8 mouse cellular contexts compared by ENCODE assay signal in genomic region chr9:21955570-21956281, GRCm38 (mm10). TPM values are rescaled to one million over a fixed set of nuclear protein-coding genes. Genes with fewer than 3 reads are reported as not detected.
A peak's percentile ranks its signal among the peaks of the same experiment; 100 is the strongest.
DNase-seq lines count a peak whose midpoint lies in the region; ATAC-seq lines count a peak whose summit lies in the region.

Swsap1 (plus strand) TSS chr9:21955755.

- DNase-seq in B cell, adult 2 months, result peak; percentile 95 to 96
- DNase-seq in brain, adult 2 months (ENCODE audit: low read depth, low spot score), result peak; percentile 99
- peak; percentile 99 for DNase-seq in heart, embryonic 10.5 days (ENCODE audit: low spot score)
- peak; percentile 96 for DNase-seq in liver
- DNase-seq in spleen, postnatal 4 days (ENCODE audit: low spot score in 2 of 2), result peak; percentile 98 to 99

- peak within 1 kb of the TSS; percentile 73 for H3K4me3 ChIP-seq in heart, embryonic 10.5 days
- peak within 1 kb of the TSS; percentile 65 for H3K4me3 ChIP-seq in kidney, embryonic 15.5 days (replicated peaks)

- ATAC-seq in erythroblast, adult 5-6 weeks (replicated peaks; ENCODE audit: low FRiP score, poor library complexity, severe bottlenecking), result peak; percentile 89
- ATAC-seq in kidney, embryonic 15.5 days (replicated peaks; ENCODE audit: low FRiP score), result peak; percentile 98
- peak; percentile 94 for ATAC-seq in monocyte, adult 5-6 weeks (replicated peaks; ENCODE audit: insufficient number of reproducible peaks, low FRiP score, low TSS enrichment, poor library complexity, severe bottlenecking)

- H3K4me2 ChIP-seq in kidney, embryonic 15.5 days, result peak within 1 kb of the TSS; percentile 77

- H3K36me3 ChIP-seq in heart, embryonic 10.5 days, result peaks cover 24% of the 10 kb centered on the region
- peaks cover 13% of the 10 kb centered on the region for H3K36me3 ChIP-seq in kidney, embryonic 15.5 days

- H3K4me1 ChIP-seq in heart, embryonic 10.5 days, result peaks cover 14% of the 10 kb centered on the region
- H3K4me1 ChIP-seq in kidney, embryonic 15.5 days, result peaks cover 23% of the 10 kb centered on the region

- peak within 1 kb of the TSS; percentile 71 for H3K9ac ChIP-seq in kidney, embryonic 15.5 days

- no peaks in the 10 kb centered on the region for H3K9me3 ChIP-seq in heart, embryonic 10.5 days
- H3K9me3 ChIP-seq in kidney, embryonic 15.5 days (replicated peaks), result 0 out of 2 replicates have a peak, but pooled peaks cover 4% of the 10 kb centered on the region

- H3K27me3 ChIP-seq in heart, embryonic 10.5 days (ENCODE audit: insufficient read depth, poor library complexity, severe bottlenecking), result peaks cover 20% of the 10 kb centered on the region
- peaks cover 4% of the 10 kb centered on the region for H3K27me3 ChIP-seq in kidney, embryonic 15.5 days

- peak within 1 kb of the TSS; percentile 94 for H3K27ac ChIP-seq in heart, embryonic 10.5 days
- H3K27ac ChIP-seq in kidney, embryonic 15.5 days, result peak within 1 kb of the TSS; percentile 92

- WGBS in heart, embryonic 10.5 days, result under 1% methylated on average over 54 of the region's 54 CpGs
- under 1% methylated on average over 54 of the region's 54 CpGs for WGBS in kidney, embryonic 15.5 days

RNA-seq across cellular contexts. Expression of gene Swsap1, which starts in this region (rescaled TPM):
- total RNA-seq in erythroblast, adult 5-6 weeks (2015; ENCODE audit: low replicate concordance), result 0.58 and 1.5 TPM in 2 replicates
- 3.8 and 6.6 TPM in 2 replicates for total RNA-seq in erythroblast, adult 5-6 weeks (2017; ENCODE audit: low replicate concordance)
- polyA plus RNA-seq in heart, embryonic 10.5 days (2016; fragmentation: Nextera tagmentation; extraction: Ambion mirVana), result 5.7 and 6.9 TPM in 2 replicates
- polyA plus RNA-seq in kidney, embryonic 15.5 days (2015; fragmentation: Nextera tagmentation; extraction: Ambion mirVana), result 7.9 and 12.6 TPM in 2 replicates
- total RNA-seq in monocyte, adult 5-6 weeks (2017), result 2.2 to 5.5 TPM (median 2.5 TPM) in 3 replicates

Comparison
In these comparisons a context has a peak if more than half of its experiments do, and no peak if none do; other contexts are left out.
1. Peak in every context shown above with its lines: DNase-seq, ATAC-seq, H3K4me3 ChIP-seq and H3K27ac ChIP-seq.